Mouse (Mus musculus): ENCODE data around the gene Sh3rf1.

DNA sequence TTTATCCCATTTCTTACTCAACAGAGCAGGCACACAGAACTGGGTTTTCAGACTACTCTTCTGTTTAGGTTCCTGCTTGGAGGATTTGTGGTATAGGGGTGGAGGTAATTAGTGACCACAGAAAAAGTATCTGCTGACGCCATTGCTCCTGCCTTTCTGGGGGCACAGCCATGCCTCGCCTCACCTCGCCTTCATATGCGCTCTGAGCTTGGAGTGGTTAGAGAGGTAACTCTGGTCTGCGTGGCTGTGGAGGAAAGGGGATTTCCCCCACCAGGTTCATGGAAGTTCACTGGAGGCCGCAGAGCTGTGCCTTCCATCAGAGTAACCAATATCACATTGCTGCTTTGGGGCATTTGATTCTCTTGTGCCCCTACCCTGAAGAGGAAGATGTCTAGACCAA is 123.9 kb downstream of the Sh3rf1 start:
- TF ChIP-seq POLR2A (IDR thresholded peaks at IDR 0.05; ENCODE audit: low read depth, low read length), result no peak
- TF ChIP-seq CTCF (IDR thresholded peaks at IDR 0.05; ENCODE audit: extremely low read depth, insufficient read length, insufficient replicate concordance, low read depth, low read length), result no peak
